Mouse (Mus musculus): ENCODE results near the gene Ptpn1.

Ptpn1 gene

DNA sequence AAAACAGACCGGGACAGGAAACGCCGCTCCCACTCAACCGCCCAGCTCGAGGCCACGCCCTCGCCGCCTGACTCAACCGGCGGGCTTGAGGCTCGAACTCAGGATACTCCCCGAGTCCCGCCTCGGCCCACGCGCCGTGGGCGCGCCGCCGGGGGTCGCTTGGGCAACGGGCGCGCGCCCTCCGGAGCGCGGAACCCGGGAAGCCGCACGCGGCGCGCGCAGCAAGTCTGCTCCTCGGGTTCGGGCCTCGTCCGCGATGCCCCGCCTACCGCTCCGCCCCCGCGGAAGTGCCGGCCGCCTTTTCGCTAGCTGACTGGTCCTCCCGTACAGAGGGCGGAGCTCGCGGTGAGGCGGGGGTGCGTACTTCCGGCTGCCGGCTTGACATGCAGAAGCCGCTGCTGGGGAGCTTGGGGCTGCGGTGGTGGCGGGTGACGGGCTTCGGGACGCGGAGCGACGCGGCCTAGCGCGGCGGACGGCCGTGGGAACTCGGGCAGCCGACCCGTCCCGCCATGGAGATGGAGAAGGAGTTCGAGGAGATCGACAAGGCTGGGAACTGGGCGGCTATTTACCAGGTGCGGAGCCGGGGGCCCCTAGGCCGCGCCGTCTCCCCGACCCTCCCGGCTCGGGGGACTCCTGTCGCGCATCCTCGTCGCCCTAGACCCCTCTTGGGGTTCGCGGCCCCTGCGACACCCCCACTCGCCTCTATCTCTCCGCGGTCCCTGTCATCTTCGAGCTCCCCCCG lies at the start of gene Ptpn1:
TSS of gene Ptpn1 (plus strand) at position 73 of the 742 bp plus-strand sequence.
- peak; percentile 98 to 99 for DNase-seq

DNA sequence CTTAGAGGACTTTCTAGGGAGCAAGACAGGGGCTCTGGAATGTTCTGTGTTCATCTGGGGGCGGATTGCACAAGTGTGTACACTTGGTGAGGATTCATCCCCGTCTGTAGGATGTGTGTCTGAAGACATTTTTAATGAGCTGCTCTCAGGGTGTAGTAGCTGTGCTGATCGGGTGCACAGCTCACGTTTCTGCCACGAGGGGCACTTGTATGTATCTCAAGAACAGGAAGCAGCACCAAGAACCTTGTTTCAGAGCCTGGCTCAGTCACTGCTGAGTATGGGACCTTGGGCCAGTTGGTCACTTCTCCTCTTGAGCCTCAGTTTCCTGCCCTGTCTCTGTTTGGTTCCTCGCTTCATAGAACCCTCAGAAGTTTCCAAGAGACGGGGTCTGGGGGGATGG lies 45.4 kb upstream of the Ptpn1 start:
- no peak for DNase-seq

DNA sequence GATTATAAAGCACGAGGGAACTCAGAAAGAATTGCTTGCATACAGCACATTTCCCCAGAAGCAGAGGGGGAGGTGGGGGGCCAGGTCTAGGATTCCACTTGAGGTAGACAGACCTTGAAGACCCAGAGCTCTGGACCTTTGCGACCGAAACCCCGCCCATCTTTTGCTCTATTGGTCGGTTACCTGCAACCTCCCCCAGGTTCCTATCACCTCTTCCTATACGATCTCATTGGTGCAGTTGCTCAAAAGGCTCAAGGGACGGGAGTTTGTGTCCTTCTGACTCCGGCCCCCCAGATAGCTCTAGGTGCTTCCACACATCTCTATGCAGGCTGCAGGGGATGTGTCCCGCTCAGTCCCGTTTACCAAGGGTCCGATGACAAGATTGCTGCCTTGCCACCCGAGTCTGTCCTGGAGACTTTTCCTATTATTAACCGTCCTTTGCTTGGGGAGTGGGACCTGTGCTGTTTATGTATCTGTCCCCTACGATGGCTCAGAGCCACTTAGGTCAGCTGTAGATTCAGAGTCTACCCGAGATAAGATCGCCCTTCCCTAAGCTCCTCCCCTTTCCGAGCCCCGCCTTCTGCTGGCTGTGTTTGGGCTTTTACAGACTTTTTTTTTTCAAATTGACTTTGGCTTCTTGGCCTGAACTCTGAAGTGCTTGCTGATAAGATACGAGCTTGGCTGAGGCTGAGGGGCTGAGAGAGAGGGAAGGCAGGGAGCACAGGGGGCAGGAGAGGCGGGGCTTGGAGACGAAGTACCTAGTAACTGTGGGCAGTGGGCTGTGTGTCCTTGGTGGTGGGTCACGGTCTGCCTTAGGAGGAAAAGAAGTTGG lies 44.1 kb upstream of the Ptpn1 start:
- DNase-seq = peak in 1 of 2 experiments; percentile 38

DNA sequence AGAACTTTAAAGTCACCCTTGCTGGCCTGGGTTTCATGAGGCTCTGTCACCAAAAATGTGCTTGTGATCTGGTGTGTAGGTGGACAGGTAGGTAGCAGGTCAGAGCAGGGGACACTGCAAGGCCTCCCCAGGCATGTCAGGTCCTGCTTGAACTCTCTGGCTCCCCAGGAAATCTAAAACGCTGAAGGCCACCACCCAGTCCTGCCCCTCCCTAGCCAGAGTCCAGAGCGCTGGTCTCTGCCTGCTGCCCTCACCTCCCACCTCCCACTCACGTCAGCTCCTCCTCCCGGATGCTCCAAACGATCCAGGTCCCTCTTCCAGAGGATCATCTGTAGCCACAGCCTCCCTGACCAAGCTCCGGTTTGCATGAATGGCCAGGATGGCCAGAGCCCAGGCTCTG lies 43.0 kb upstream of the Ptpn1 start:
- DNase-seq = no peak

DNA sequence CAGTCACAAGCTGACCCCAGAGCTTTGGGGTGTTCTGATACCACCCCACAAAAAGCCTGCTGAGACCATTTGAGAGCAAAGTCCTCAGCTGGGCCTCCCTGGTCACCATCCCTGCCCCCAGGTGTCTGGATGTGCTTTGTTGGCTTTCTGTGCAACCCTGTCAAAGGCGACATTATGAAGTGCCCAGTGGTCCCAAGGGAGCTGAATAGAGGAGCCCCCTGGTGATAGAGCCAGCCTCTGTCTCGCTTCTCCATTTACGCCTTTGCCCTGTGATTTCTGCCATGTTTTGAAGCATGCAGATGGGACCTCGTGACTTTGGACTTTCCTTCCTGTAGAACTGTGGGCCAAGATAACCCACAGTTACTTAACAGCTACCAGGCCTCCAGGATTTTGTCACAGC lies 42.0 kb upstream of the Ptpn1 start:
- DNase-seq = no peak

DNA sequence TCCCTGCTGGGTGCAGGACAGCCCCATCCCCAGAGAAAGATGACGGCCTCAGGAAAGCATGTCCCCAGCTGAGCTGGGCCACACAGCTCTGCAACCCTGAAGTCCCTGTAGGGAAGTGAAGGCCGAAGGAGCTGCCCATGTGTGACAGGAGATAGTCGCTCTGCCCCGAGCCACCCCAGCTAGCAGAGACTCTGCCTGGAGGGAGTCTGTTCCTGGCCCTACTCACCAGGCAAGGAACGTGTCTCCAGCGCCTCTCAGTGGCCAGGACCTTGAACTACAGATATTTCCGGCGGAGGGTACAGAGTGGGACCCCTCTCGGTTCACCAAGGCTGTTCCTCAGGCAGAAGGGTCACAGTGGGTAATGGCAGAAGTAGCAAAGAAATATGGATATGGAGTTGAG lies 39.9 kb upstream of the Ptpn1 start:
- peak; percentile 65 to 71 for DNase-seq

DNA sequence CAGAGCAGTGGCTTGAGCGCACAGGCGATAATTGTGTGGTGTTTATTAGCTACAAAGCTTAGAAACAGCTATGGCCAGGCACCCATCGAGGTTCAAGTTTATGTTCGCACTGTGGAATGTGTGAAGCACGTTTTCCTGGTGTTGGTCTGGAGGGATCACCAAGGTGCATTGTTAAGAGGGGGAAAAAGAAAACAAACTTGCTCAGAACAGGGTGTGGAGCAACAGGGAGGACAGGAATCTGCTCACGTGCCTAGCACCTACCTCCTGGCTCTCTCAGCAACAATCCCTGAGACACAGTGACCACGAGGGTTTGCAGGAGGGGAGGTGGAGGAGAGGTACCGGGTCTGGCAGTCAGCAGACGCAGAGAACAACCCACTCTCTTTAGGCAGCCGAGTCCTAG lies 38.2 kb upstream of the Ptpn1 start:
- no peak for DNase-seq

DNA sequence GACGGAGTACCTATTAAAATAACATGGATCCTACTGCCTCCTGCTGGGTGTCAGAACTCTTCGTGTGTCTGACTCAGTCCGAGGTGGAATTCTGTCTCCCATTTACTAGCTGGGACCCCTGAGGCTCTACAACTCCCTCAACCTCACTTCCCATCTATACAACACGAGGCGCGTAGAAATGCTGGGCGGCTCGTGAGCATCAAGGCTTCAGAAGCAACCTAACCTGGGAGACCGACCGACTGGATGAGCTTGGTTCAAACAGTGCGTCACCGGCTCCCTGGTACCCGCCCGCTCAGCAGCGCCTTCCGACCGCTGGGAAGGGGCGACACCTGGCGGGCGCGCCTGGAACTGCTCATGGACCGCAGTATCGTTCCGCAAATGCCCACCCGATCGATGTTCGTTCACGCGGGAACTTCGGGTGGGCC lies 36.9 kb upstream of the Ptpn1 start:
- peak; percentile 95 to 96 for DNase-seq

DNA sequence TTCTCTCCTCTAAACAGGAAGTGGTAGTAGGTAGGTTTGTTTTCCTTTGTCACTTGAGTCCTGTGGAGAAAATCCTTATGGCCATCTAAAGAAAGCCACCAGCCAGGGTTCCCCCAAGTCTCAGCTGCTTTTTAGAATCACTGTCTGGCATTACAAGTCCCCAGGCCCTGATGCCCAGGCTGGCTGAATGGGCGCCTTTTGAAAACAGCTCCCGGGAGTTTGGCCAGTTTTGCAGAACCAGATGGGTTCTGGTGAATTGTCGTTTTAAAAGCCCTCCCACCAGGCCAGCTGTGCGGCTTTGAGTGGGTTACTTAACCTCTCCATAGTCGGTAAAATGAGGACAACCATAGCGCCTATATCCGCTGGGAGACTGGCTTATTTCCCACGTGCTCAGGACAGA lies 34.0 kb upstream of the Ptpn1 start:
- DNase-seq = peak in 1 of 2 experiments; percentile 37

DNA sequence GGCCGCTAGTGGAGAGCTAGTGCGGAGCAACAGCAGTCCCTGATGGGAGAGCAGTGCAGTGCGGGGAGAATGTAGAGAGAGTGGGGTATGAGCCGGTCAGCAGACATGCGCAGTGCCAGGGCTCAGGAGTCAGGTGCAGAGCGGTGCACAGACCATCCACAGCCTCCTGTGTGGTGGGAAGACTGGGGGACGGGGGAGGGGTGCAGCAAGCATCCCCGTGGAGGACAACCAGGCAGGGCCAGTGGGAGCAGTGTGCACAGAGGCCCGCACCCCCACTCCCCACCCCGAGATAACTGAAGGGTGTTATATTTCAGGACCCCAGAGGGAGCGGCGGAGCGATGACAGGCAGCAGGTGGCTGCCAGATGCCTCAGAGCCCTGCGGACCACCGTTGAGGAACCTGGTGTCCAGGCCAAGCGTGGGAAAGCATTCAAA lies 31.9 kb upstream of the Ptpn1 start:
- DNase-seq = peak; percentile 32 to 34

GRCm38 (mm10) chr2:167902116-167902703 lies 29.6 kb upstream of the Ptpn1 start:
- no peak for DNase-seq

- no peak for DNase-seq
Measured at GRCm38 (mm10) chr2:167903242-167903952, 28.5 kb upstream of the Ptpn1 start.

GRCm38 (mm10) chr2:167904621-167905367 lies 27.1 kb upstream of the Ptpn1 start:
- no peak for DNase-seq

DNA sequence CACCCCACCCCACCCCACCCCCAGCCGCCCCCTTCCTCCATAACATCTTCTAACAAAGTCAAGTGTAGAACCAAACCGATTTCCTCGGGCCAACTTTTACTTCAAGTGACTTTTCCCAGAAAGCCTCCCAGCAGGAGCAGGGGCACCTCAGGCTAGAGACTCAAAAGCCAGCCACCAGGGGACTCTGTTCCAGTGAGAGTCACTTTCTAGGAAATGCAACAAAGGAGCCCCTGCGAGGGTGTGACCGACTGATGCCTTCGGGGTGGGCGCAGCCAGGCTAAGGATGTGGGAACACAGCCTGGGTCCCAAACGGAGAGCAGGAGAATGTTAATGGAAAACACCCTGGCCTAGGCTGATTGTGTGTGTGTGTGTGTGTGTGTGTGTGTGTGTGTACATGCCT lies 26.3 kb upstream of the Ptpn1 start:
- no peak for DNase-seq

DNA sequence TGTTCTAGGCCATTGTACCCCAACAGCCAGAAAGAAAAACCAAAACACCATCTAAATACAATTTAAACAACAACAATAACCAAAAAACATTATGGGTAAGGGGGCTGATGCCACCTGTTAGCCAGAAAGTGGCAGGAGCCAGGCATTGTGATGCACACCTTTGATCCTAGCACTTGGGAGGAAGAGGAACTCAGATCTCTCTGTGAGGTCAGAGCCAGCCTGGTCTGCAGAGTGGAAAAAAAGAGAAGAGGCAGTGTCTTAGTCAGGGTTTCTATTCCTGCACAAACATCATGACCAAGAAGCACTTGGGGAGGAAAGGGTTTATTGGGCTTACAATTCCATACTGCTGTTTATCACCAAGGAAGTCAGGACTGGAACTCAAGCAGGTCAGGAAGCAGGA lies 25.1 kb upstream of the Ptpn1 start:
- DNase-seq = no peak

DNA sequence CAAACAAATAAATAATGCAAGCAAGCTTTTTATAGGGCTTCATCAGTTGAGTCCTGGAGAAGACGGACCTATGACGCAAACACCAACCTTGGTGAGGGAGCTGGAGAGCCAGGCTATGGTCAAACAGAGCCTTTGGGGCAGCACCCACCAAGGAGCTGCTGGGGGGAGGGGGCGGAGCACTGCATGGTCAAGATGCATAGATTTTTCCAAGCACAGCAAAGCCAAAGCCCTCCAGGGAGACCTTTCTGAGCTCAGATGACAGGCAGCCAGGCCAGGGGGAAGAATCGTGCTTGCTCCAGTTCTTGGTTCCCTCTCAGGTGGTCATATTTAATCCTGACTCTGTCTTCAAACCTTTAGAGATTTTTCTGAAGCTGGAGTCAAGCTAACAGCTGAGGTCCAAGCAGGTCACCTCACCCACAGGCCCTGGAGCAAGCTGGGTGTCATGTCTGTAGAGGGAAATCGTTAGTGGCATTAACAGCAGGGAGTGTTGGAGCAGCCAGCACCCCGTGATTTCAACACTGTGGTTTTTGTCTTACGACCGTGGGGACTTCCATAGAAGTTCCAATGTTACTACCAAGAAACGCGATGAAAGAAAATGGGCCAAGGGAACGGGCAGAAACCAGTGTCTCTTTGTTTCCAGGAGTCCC lies 22.2 kb upstream of the Ptpn1 start:
- DNase-seq = no peak

DNA sequence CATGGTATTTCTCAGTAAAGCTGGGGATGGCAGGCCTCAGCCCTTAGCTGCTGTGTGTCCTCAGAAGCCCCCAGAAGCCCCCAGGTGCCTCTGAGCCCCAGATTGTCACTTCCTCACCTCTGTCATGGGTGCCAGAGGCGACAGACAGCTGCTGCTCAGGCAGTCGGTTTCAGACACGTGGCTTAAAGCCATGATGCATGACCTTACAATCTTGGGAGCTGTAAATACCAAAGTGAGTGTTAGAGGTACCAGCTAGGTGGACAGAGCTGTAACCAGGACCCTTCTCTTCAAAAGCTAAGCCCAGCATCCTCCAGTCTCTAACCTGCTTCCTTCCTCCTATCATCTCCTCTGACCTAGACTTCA lies 21.7 kb upstream of the Ptpn1 start:
- DNase-seq = no peak

GRCm38 (mm10) chr2:167911511-167911910 lies 20.3 kb upstream of the Ptpn1 start:
- no peak for DNase-seq

- no peak for DNase-seq
Measured at GRCm38 (mm10) chr2:167919081-167919480, 12.8 kb upstream of the Ptpn1 start.

DNA sequence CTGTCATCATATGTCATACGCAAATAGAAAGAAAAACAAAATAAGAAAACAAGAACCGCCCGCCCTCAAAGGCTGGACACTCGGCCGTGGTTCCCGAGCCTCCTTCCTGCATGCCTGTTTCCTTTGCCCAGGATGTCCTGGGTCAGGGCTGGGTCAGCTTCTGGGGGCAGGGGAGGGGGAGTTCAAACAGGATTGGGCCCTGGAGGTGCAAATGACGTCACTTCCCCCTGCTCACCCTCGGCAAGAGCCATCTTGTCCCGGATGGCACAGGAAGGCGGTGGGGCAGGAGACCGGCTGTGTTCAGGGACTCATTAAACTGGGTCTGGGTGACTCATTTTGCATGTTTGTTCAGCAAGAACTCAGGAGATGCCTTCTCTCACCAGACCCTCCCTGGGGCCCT lies 11.8 kb upstream of the Ptpn1 start:
- no peak for DNase-seq

DNA sequence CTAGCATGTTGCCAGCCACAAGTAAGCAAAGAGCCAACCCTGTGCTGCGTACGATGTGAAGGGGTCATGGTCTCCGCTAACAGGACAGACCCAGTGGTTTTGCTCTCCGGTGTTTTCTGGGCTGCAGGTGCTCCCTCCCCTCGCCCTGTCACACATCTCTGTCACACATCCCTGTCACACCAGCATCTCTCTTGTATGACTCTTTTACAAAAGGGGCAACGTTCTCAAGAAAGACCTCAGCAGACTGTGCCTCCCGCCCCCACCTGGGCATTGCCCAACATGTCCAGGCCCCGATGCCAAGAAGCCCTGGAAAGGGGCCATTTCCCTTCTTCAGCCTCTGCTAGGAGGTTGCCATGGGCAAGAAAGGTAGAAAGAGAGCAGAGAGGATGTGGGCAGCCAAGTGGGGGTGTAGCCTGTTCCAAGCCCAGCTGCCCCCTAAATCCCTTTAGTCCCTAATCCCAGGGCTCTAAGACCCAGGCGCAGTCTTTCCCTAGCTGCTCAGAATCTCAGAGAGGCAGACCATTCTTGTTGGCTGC lies 10.8 kb upstream of the Ptpn1 start:
- DNase-seq = peak; percentile 89 to 91

DNA sequence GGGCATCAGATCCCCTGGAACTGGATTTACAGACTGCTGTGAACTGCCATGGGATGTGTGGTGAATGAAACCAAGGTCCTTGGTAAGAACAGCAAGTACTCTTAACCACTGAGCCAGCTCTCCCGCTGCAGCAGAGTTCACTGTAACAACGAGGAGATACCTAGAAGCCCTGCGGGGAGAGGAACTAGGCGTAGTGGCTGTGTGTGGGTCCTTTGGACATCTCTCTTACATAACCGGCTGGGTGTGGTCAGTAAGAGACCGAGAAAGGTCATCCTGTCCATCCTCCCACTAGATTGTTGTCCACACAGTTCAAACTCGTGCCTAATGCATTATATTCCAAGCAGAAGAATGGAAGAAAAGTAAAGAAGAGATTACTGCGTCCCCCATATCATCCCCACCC lies 10.0 kb upstream of the Ptpn1 start:
- no peak for DNase-seq

Data from cerebellum, postnatal 10 days (tissue).